Mouse (Mus musculus) kidney, adult 2 months (tissue): ENCODE data around the gene Arfgef3.

Experiments used
- CTCF ChIP-seq: fragments of 200-500 bp; conservative IDR thresholded peaks from 2 replicates; pipeline ENCODE4 v1.5.1; 2011; ENCODE audit warnings: low read depth, mild to moderate bottlenecking, control low read depth, low read length, moderate library complexity, mixed read lengths; ENCODE audit not compliant: insufficient read depth, insufficient read length
- POLR2A ChIP-seq: fragments of 200-500 bp; IDR thresholded peaks from one replicate; pipeline ENCODE4 v1.6.1; 2011; ENCODE audit warnings: low read depth, low read length, control low read depth

DNA sequence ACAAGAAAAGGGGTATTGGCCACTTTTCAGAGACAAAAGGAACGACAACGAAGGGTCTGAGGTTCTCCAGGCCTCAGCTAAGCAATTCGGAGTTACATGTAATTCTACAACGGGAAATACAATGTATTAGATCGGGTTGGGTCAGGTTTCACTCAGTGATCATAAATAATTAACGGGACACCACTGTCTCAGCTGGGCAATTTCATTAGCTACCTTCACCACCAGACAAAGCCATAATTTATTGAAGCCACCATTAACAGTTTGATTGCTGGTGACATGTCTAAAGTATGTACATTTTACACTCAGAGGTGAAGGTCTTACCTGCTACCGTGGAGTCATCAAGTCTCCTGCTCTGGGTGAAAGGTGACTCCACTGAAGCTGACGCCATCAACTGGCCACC is 113.3 kb downstream of the Arfgef3 start:
- TF ChIP-seq CTCF (no peak), POLR2A (no peak)
